Mouse (Mus musculus) adrenal gland (tissue): ENCODE measurements around the gene Esyt2.

Experiments
- intact Hi-C: fragments of 180-260 bp; cut with DNase I; formaldehyde crosslinking; loops from one replicate; pipeline ENCODE4 v1.15.1; 2025
- microRNA-seq, 2 experiments: library from miRNA; unstranded; fragments of <30 nt; microRNA quantifications; one replicate each; pipeline ENCODE4; 2019

Esyt2 gene

GRCm38 (mm10) chr12:116436125-116436524, 155.1 kb downstream of the Esyt2 start:
- intact Hi-C loops = no loop called here

DNA sequence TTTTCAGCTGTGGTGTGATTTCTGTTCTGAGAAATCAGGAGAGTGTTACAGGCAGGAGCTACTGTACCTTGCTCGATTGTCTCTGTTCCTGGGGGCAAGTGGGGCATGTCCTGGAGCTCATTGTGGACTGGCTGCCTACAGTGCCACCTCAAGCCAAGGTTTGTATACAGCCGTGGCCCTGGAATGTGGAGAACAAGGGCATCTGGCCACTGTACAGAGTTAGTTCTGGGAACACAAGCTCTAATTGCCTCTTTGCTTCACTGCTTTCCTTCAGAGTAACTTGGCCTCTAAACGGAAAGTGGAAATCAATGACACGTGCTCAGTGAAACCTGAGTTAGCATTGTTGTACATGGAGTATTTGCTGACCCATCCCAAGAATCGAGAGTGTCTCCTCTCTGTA, 157.6 kb downstream of the Esyt2 start:
- intact Hi-C loops = no loop called here

Small RNA genes lying within 50 kb of the gene (microRNA-seq; reads per million reads assigned to microRNA genes)
- gene Gm23190 = 0 reads per million in 2 experiments
